Mouse (Mus musculus) cortical plate, adult 2 months (tissue): ENCODE data around the gene Ccdc89.

ENCODE experiments used
- CTCF ChIP-seq: fragments of 200-500 bp; IDR thresholded peaks from 2 replicates; pipeline ENCODE4 v1.5.1; 2011; ENCODE audit warnings: mild to moderate bottlenecking, control low read depth, low read length; ENCODE audit not compliant: insufficient read depth; ENCODE audit errors: extremely low read depth
- POLR2A ChIP-seq: fragments of 200-500 bp; IDR thresholded peaks from 2 replicates; pipeline ENCODE4 v1.6.1; 2011; ENCODE audit warnings: mild to moderate bottlenecking, low read length, control low read depth; ENCODE audit not compliant: insufficient read depth; ENCODE audit errors: extremely low read depth

GRCm38 (mm10) chr7:90427006-90427405 lies 629 bp downstream of the Ccdc89 start:
- no peak for TF ChIP-seq CTCF
- TF ChIP-seq POLR2A, result no peak
